Mouse (Mus musculus): ENCODE results near the gene Adamts9. TPM values are rescaled to one million over a fixed set of nuclear protein-coding genes. Genes with fewer than 3 reads are reported as not detected.

Gene Adamts9
- total and polyA plus RNA-seq, 3 experiments: not detected

DNA sequence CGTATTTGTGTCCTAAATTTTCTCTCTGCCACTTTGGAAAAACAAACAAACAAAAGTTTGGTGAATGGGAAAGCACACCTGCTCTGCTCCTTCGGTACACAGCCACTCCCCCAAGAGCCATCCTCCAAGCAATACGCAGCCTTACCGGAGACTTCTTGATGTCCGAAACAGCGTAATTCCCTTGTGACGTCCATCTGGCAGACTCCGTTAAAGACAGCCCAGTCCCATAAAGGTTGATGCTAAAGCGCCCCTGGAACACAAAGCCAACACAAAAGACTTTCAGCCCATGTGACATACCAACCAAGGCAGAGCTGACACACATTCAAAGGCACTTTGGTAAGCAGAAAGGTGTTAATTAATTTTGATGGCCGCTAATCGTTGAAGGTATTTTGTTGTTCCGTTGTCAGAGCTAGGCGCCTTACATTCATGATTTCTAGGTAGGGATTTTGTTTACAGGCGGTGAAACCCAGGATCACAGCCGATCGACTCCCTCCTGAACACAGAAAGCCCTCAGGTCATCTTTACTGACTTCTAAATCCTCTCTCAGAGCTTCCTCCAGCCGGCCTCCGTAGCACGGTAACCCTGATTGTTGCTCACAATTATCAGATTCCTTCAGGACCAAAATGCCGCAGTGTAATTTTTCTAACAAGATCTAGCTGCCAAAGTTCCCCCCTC, 156.5 kb downstream of the Adamts9 start:
- no peaks in the 10 kb centered on the region for H3K36me3 ChIP-seq (replicated peaks in 1 of 2; ENCODE audit: control insufficient read depth in 1 of 2, insufficient read depth in 1 of 2, low read length in 1 of 2)
- dilution Hi-C loops (cut with MboI; ENCODE audit: extremely low pct_ligation_motif_present, extremely low pct_unique_long_range_greater_than_20kb, low sequenced_read_pairs): no loop called here
- H3K27ac ChIP-seq (ENCODE audit: insufficient read depth, low read depth): no peak overlapping the region
- TF ChIP-seq USF1 (IDR thresholded peaks at IDR 0.05; ENCODE audit: low read depth, low read length) (no peak), GABPA (IDR thresholded peaks at IDR 0.05; ENCODE audit: insufficient replicate concordance, low read depth, low read length) (no peak), JUN (IDR thresholded peaks at IDR 0.05; ENCODE audit: insufficient read depth, low read depth, low read length) (no peak)
- in situ Hi-C loops (cut with MboI; ENCODE audit: low pct_ligation_motif_present, low pct_unique_long_range_greater_than_20kb, low sequenced_read_pairs): no loop called here
- DNase-seq (ENCODE audit: extremely low read depth): no peak
- H3K4me3 ChIP-seq (replicated peaks in 1 of 3; ENCODE audit: low read depth in 2 of 3, low read length in 2 of 3, poor library complexity in 1 of 3): no peak overlapping the region
- H3K9me3 ChIP-seq (replicated peaks; ENCODE audit: low read length): peaks cover 73% of the 10 kb centered on the region
- H3K4me2 ChIP-seq (ENCODE audit: insufficient read depth, low read depth, poor library complexity, severe bottlenecking): no peak overlapping the region
- H3K79me2 ChIP-seq (replicated peaks; ENCODE audit: control insufficient read depth, extremely low read depth, insufficient read depth, poor library complexity, severe bottlenecking): no peaks in the 10 kb centered on the region
- H3K9ac ChIP-seq (ENCODE audit: insufficient read depth, low read depth): no peak overlapping the region
- no peaks in the 10 kb centered on the region for H3K27me3 ChIP-seq (replicated peaks)
- no peaks in the 10 kb centered on the region for H3K4me1 ChIP-seq (ENCODE audit: control insufficient read depth in 1 of 2, insufficient read depth in 2 of 2)

- Histone ChIP-seq H3K4me2 (ENCODE audit: insufficient read depth, low read depth, poor library complexity, severe bottlenecking) (no peak overlapping the region), H3K4me3 (replicated peaks in 1 of 3; ENCODE audit: low read depth in 2 of 3, low read length in 2 of 3, poor library complexity in 1 of 3) (no peak overlapping the region), H3K79me2 (replicated peaks; ENCODE audit: control insufficient read depth, extremely low read depth, insufficient read depth, poor library complexity, severe bottlenecking) (no peaks in the 10 kb centered on the region), H3K27ac (ENCODE audit: insufficient read depth, low read depth) (no peak overlapping the region), H3K36me3 (replicated peaks in 1 of 2; ENCODE audit: control insufficient read depth in 1 of 2, insufficient read depth in 1 of 2, low read length in 1 of 2) (no peaks in the 10 kb centered on the region), H3K9ac (ENCODE audit: insufficient read depth, low read depth) (no peak overlapping the region), H3K9me3 (replicated peaks; ENCODE audit: low read length) (peaks cover 72% of the 10 kb centered on the region), H3K4me1 (ENCODE audit: control insufficient read depth in 1 of 2, insufficient read depth in 2 of 2) (no peaks in the 10 kb centered on the region), H3K27me3 (replicated peaks) (no peaks in the 10 kb centered on the region)
- dilution Hi-C loops (cut with MboI; ENCODE audit: extremely low pct_ligation_motif_present, extremely low pct_unique_long_range_greater_than_20kb, low sequenced_read_pairs) (no loop called here), in situ Hi-C loops (cut with MboI; ENCODE audit: low pct_ligation_motif_present, low pct_unique_long_range_greater_than_20kb, low sequenced_read_pairs) (no loop called here)
- DNase-seq (ENCODE audit: extremely low read depth): no peak
- TF ChIP-seq IRF4 (IDR thresholded peaks at IDR 0.05; ENCODE audit: low read depth, low read length) (no peak), CHD1 (IDR thresholded peaks at IDR 0.05; ENCODE audit: low read depth, low read length) (no peak), CTCF (conservative IDR thresholded peaks at IDR 0.05 in 1 of 2, IDR thresholded peaks at IDR 0.05 in 1 of 2; ENCODE audit: low read depth in 2 of 2, low read length in 2 of 2) (peak in 1 of 2 experiments; percentile 17; a peak in 2 of 4 replicates)
Observed at GRCm38 (mm10) chr6:92784782-92785181, 158.5 kb downstream of the Adamts9 start.

DNA sequence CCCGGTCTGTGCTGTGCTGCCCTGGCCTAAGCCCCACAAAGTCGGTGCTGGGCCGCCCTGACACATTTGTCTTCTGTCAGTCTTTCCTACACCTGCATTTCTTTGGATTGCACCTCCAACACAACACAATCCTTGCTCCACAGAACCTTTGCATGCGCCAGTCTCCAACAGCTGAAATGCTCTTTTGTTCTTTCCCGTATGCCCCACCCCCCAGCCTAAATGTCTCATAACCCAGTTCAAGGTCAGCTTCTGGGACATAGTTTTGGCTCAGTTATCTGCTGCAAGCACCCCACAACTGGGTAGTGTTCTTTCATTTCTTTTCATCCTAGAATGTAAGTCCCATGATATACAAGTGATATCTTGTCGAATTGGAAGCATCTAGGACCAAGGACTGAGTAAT, 161.8 kb downstream of the Adamts9 start:
- Histone ChIP-seq H3K9me3 (replicated peaks; ENCODE audit: low read length) (peaks cover 84% of the 10 kb centered on the region), H3K27ac (ENCODE audit: insufficient read depth, low read depth) (no peak overlapping the region), H3K27me3 (replicated peaks) (no peaks in the 10 kb centered on the region), H3K4me3 (replicated peaks in 1 of 3; ENCODE audit: low read depth in 2 of 3, low read length in 2 of 3, poor library complexity in 1 of 3) (no peak overlapping the region), H3K4me2 (ENCODE audit: insufficient read depth, low read depth, poor library complexity, severe bottlenecking) (no peak overlapping the region), H3K36me3 (replicated peaks in 1 of 2; ENCODE audit: control insufficient read depth in 1 of 2, insufficient read depth in 1 of 2, low read length in 1 of 2) (no peaks in the 10 kb centered on the region), H3K9ac (ENCODE audit: insufficient read depth, low read depth) (no peak overlapping the region), H3K79me2 (replicated peaks; ENCODE audit: control insufficient read depth, extremely low read depth, insufficient read depth, poor library complexity, severe bottlenecking) (no peaks in the 10 kb centered on the region), H3K4me1 (ENCODE audit: control insufficient read depth in 1 of 2, insufficient read depth in 2 of 2) (no peaks in the 10 kb centered on the region)
- no peak for TF ChIP-seq USF2 (conservative IDR thresholded peaks at IDR 0.05; ENCODE audit: low read depth, low read length)
- TF ChIP-seq POLR2AphosphoS2 (IDR thresholded peaks at IDR 0.05; ENCODE audit: low read depth, low read length): no peak
- no peak for TF ChIP-seq TCF12 (IDR thresholded peaks at IDR 0.05; ENCODE audit: low read depth, low read length)
- no peak for TF ChIP-seq CHD2 (IDR thresholded peaks at IDR 0.05; ENCODE audit: low read length)
- in situ Hi-C loops (cut with MboI; ENCODE audit: low pct_ligation_motif_present, low pct_unique_long_range_greater_than_20kb, low sequenced_read_pairs): no loop called here
- dilution Hi-C loops (cut with MboI; ENCODE audit: extremely low pct_ligation_motif_present, extremely low pct_unique_long_range_greater_than_20kb, low sequenced_read_pairs): no loop called here
- no peak for DNase-seq (ENCODE audit: extremely low read depth)
